Mouse (Mus musculus): ENCODE measurements around the gene Gadd45b.

GRCm38 (mm10) chr10:80963031-80963975, 33.4 kb downstream of the Gadd45b start:
- no peak for TF ChIP-seq ZKSCAN1 (IDR thresholded peaks at IDR 0.05; ENCODE audit: low read depth, low read length)
- TF ChIP-seq KAT2A (conservative IDR thresholded peaks at IDR 0.05; ENCODE audit: low read depth, low read length): no peak
- TF ChIP-seq TBP (IDR thresholded peaks at IDR 0.05; ENCODE audit: low read depth, low read length): no peak
- TF ChIP-seq MAX (IDR thresholded peaks at IDR 0.05; ENCODE audit: low read length): no peak
- TF ChIP-seq POLR2A (IDR thresholded peaks at IDR 0.05; ENCODE audit: control insufficient read depth in 1 of 2, insufficient read depth in 1 of 2, low read depth in 1 of 2, low read length in 2 of 2, poor library complexity in 1 of 2): no peak
